Mouse (Mus musculus): ENCODE results near the gene Palm3. TPM values are rescaled to one million over a fixed set of nuclear protein-coding genes. Genes with fewer than 3 reads are reported as not detected.
"Not testable (repeated sequence)": the region's sequence is repeated elsewhere in the genome, so short reads cannot be mapped to it uniquely, and the experiment has no call there.

Gene Palm3
- 0.49 and 1.0 TPM in 2 replicates for polyA plus RNA-seq (2012; rRNA removed)

GRCm38 (mm10) chr8:84021096-84021495, at the start of gene Palm3:
Gene Palm3 (plus strand): TSS chr8:84021471.
- no peak for DNase-seq (ENCODE audit: low read depth)

GRCm38 (mm10) chr8:83971661-83972060, 49.6 kb upstream of the Palm3 start:
- no peak for DNase-seq (ENCODE audit: low read depth)

DNA sequence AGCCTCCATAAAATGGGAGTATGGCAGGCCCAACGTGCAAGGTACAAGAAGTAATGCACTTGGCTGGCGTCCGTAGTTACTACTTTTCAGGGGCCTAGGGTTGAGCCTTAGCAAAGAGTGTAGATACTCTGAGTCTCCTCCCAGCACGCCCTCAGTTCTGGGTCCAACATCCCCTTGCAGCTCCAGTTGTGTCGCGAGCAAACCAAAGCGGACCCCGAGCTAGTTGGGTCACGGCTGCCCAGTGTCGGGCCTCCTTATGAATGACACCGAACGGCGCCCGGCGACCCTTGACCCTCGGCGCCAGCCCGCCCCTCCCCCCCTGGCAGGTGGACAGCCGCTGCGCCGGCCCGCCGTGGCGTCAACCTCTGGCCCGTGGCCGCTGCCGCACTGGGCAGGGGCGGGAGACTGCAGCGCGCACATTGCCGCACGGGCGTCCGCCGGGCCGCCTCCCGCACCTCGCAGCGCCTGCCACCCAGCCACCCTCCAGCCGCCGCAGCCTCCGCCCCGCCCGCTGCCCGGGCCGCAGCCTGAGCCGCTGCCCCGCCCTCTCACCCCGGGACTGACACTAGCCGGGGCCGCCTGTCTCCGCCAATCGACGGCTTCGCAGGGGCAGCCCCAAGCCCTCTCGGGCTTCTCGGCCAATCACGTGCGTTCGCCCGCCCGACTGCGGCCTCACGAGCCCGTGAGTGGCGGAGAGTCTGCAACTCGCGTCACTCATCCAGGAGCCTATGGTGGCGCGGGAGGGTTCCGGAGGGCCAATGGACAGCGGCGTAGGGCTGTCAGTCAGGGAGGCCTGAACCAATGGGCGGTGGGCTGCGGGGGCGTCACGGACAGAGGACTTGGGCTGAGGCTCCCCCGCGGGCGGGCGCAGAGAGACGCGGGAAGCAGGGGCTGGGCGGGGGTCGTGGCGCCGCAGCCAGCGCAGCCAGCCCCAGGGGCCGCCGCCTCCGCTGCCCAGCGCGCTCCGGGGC, 48.8 kb upstream of the Palm3 start, which contains the start of gene Prkaca:
Gene Prkaca, plus strand, starts transcription at position 844 of the 971 bp plus-strand sequence.
- DNase-seq (ENCODE audit: low read depth), result peak; percentile 91

DNA sequence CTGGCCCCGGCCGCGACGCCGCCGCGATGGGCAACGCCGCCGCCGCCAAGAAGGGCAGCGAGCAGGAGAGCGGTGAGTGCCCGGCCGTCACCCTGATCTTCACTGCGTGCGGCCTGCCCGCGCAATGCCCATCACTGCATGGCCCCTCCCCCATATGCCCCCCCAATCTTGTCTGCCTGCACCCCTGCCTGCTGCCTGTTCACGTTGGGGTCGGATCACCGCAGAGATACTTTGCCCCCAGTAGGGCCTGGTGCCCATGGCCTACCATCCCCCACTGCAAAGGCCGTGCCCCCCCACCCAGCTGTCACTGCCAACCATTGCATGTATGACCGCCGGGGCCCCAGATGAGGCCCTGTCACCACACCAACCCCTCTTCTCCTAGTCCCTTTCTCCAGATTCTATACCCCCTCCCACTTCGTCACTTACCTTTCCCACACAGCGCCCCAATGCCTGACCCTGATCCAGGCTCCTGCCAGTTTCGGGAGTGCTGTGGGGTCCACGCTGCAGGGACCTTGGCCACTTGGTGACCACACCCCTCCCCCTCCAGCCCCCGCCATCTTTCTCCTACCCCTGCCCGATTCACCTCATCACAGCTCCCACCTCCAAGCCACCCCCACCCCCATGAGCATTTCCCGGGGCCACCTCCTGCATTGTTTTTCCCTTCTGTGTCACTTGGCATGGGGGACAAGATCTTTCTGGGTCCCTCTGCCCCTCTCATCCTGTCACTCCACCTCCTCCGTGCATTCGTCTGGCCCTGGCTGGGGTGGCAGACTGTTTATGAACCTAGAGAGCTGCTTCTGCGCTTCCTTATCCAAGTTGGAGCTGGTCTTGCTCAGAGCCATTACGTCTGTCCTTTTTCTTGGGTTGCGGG, 47.9 kb upstream of the Palm3 start:
- DNase-seq (ENCODE audit: low read depth), result no peak

- no peak for DNase-seq (ENCODE audit: low read depth)
Observed at GRCm38 (mm10) chr8:83974521-83974920, 46.8 kb upstream of the Palm3 start.

DNA sequence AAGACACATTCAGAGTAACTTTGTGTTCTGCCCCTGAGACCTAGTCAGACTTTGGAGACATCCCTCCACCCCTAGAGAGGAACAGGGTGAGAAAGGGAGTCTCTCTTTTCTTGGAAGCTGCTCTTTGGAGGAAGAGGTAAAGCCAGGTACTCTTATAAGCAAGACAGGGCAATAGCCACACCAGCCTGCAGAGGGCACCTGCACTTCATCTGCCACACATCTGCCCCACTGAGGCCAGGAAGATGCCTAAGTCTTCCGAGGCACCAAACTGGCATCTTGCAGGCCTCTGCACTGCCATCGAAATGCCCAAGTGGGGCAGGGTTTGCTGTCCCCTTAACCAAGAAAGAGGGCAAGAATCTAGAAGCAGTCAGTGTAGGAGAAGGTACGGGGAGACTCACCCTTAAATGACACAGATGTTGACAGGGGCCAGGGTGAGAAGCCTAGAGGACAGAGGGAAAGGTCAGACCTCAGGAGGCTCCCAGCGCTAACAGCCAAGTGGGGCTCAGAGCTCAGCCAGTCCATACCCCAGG, 45.1 kb upstream of the Palm3 start:
- no peak for DNase-seq (ENCODE audit: low read depth)

GRCm38 (mm10) chr8:83976779-83977350, 44.4 kb upstream of the Palm3 start:
- no peak for DNase-seq (ENCODE audit: low read depth)

- DNase-seq (ENCODE audit: low read depth), result no peak
Observed at GRCm38 (mm10) chr8:83977646-83978045, 43.6 kb upstream of the Palm3 start.

- DNase-seq (ENCODE audit: low read depth), result no peak
Observed at GRCm38 (mm10) chr8:83978200-83978599, 43.1 kb upstream of the Palm3 start.

GRCm38 (mm10) chr8:83980250-83980649, 41.0 kb upstream of the Palm3 start:
- DNase-seq (ENCODE audit: low read depth), result no peak

GRCm38 (mm10) chr8:83980845-83981244, 40.4 kb upstream of the Palm3 start:
- no peak for DNase-seq (ENCODE audit: low read depth)

GRCm38 (mm10) chr8:83981533-83981932, 39.7 kb upstream of the Palm3 start:
- DNase-seq (ENCODE audit: low read depth), result no peak

DNA sequence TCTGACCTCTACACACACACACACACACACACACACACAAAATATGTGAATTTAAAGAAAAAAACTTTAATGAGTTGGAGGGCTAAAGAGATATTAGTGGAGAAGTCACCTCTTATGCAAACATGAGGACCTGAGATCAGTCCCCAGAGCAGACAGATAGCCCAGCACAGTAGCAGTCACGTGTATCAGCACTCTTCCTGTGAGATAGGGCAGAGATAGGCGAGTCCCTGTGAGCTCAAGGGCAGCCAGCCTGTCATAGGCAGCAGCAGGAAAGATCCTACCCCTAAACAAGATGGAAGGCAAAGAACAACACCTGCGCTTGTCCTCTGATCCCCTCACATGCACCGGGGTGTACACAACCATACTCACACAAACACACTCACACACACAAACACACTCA, 38.8 kb upstream of the Palm3 start:
- no peak for DNase-seq (ENCODE audit: low read depth)

GRCm38 (mm10) chr8:83983222-83983621, 38.0 kb upstream of the Palm3 start:
- not testable (repeated sequence) for DNase-seq (ENCODE audit: low read depth)

DNA sequence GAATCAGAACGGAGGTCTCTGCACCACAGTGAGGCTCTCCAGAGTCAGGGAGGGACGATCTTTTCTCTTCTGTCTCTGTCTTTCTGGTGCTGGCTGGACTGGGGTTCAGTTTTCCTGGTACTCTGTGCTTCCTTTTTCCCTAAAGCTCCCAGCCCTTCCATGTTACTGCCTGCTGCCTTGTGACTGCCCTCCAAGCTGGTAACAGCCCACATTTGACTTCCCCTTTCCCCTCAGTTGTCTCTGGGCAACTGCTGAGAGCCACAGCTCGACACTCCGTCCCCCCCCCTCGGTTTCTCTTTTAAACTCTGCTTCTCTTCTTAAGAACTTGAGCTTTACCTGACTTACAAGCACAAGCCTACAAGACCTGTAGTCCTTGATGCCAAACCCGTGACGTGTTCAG, 32.0 kb upstream of the Palm3 start:
- no peak for DNase-seq (ENCODE audit: low read depth)

- DNase-seq (ENCODE audit: low read depth), result no peak
Observed at GRCm38 (mm10) chr8:83990170-83990569, 31.1 kb upstream of the Palm3 start.

DNA sequence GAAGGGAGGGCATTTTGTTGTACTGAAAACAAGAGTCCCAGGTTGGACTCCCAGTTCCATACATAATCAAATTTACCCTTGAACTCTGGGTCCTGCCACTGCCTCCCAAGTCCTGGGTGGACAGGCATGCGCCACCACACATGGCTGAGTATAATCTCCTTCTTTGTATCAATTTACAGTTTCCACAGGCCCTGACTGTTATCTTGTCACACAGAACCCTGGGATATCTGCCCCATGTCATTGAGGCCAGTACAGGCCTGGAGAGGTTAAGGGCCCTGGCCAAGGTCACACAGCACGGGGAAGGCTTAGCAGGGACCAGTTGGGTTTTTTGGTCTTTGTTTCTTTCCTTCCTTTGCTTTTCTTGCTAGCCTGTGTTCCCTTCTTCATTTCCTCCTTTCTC, 28.8 kb upstream of the Palm3 start:
- DNase-seq (ENCODE audit: low read depth), result no peak

DNA sequence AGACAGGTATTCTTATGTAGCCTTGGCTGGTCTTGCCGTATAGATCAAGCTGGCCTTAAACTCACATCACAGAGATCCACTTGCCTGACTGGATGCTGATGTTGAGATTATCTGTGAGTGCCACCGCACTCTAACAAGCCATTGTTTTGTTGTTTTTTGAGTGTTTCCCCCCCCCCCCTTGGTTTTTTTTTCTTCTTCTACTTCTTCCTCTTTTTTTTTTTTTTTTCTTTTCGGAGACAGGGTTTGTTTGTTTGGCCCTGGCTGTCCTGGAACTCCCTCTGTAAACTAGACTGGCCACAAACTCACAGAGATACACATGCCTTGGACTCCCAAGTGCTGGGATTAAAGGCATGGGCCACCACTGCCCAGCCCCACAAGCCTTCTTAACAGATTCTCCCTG, 27.2 kb upstream of the Palm3 start:
- DNase-seq (ENCODE audit: low read depth), result no peak

DNA sequence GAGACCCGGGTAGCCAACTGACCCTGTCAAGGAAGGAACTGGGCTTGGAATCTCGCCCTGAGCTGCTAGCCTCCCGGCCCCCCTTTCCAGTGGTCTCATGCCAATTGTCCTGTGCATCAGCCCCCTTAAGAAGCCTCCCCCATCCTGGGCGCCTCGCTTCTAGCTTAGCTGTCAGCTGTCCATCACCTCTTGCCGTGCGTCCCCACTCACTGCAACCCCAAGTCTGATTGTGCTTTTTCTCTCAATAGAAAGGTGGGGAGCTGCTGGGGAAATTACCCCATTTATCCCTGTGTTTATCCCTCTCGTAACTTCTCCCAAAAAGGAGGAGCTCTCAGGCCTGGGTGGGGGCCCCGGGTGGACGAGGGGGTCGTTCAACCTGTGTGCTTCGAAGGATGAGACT, 25.3 kb upstream of the Palm3 start:
- DNase-seq (ENCODE audit: low read depth), result no peak

- no peak for DNase-seq (ENCODE audit: low read depth)
Observed at GRCm38 (mm10) chr8:83996567-83997505, 24.4 kb upstream of the Palm3 start.

Measured in gonadal fat pad, adult 2 months (tissue).